Mouse (Mus musculus) large intestine, adult 2 months (tissue): ENCODE measurements around the gene Zfr. TPM values are rescaled to one million over a fixed set of nuclear protein-coding genes. Genes with fewer than 3 reads are reported as not detected.
"Not testable (repeated sequence)": the region's sequence is repeated elsewhere in the genome, so short reads cannot be mapped to it uniquely, and the experiment has no call there.

Experiments used
- DNase-seq: peaks from one replicate; pipeline ENCODE4 v3.0.0-alpha.2; 2012; ENCODE audit warnings: low read depth, low spot score
- WGBS: fragments of 180-500 bp; shearing (Covaris S2); methylation state at CpG from one replicate; pipeline ENCODE4 v1.1.7; 2018; 5-methylcytosine and 5-hydroxymethylcytosine counted together
- polyA plus RNA-seq: library from polyadenylated mRNA; depleted of rRNA; stranded (reverse); fragments of >200 nt; gene quantifications from 2 replicates; pipeline ENCODE4 v1.2.3, GENCODE M21; 2012

Zfr gene
- polyA plus RNA-seq, 1 experiment = 33.7 TPM

DNA sequence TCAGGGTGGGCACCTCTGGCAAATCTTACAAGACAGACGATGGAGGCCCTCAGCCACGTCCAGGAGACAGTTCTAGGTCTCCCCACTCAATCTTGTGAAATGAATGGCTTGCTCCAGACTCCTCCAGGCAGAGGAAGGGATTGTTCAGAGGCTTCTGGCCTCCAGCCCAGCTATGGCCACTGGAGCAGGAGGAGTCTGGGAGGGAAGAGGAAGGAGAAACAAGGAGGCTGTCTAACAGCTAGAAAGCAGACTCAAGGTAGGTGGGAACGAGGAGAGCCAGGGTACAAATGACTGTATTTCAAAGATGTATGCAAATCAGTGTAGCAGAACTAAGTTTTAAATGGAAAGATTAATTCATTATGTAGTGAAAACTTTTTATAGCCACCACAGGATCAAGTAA is 13.9 kb upstream of the Zfr start:
- 50% methylated on average over 3 of the region's 3 CpGs for WGBS
- DNase-seq = no peak

GRCm38 (mm10) chr15:12104827-12105226 is 12.8 kb upstream of the Zfr start:
- 78% methylated on average over 2 of the region's 2 CpGs for WGBS

DNA sequence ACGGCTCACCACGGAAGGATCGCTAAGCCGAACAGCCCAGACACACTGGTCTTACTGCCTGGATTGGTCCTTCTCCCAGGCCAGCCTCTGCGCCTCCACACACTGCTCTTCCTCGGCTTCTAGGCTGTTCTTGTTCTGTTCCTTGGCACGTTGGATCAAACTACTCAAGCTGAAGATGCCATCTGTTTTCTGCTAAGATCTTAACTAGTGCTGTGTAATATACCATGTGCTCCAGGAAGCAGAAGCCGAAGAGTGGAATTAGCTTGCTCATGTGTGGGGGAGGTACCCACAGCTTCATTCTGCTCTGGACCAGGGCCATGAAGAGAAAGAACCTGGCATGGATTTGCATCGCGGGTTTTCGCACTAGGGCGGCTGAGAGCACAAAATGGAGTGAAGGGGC is 11.2 kb upstream of the Zfr start:
- WGBS = 90% methylated on average over 12 of the region's 12 CpGs
- DNase-seq = no peak

More at GRCm38 (mm10) chr15:12104827-12105226, 12.8 kb upstream of the Zfr start:
- no peak for DNase-seq

- 57% methylated on average over 4 of the region's 4 CpGs for WGBS
- DNase-seq = no peak
Measured at GRCm38 (mm10) chr15:12108200-12108599, 9.4 kb upstream of the Zfr start.

- DNase-seq = not testable (repeated sequence)
- 84% methylated on average over 3 of the region's 3 CpGs for WGBS
Measured at GRCm38 (mm10) chr15:12108922-12109321, 8.7 kb upstream of the Zfr start.

DNA sequence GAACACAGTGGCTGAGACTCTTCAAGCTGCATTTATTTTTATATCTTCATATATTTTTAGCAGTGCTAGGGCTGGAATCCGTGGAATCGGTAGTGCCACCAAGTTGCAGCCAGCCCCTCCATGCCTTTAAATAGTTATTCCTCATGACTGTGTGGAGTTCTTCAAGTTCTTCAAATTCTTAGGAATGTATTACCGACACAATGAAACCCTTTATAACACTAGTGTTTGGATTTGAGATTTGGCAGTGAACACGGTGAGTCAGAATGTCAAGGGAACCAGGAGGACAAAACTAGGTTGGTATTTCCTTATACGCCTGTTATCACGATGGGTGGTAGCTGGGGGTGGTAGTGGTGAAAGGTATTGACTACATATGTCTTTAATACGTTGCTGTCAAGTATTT is 6.4 kb upstream of the Zfr start:
- 17% methylated on average over 7 of the region's 7 CpGs for WGBS
- DNase-seq = no peak

GRCm38 (mm10) chr15:12113411-12113810 is 4.2 kb upstream of the Zfr start:
- WGBS = 70% methylated on average over 2 of the region's 2 CpGs
- DNase-seq = no peak

- 74% methylated on average over 6 of the region's 6 CpGs for WGBS
Measured at GRCm38 (mm10) chr15:12114546-12114945, 3.1 kb upstream of the Zfr start.

DNA sequence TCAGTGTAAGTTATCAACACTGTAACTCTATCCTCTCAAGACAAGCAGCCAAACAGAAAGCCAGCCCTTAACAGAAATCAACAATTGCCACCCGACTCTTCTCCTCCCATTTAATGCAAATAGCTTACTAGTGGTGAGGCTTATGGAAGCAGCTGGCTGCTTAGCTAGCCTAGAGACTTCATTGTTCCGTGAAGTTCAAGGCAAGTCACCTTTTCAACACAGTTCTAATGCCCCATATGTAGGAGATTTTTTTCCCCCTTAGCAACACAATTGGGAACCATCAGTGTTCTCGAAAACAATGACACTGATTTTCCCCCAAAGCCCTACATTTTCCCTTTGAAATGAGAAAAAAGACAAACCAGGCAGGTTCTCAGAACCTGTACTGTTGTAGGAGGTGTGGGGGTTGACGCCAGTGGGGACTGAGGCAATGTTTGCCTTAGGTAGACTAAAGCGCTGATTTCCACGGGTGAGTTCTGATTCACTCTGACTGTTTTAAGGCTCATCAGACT is 1.9 kb upstream of the Zfr start:
- no peak for DNase-seq
- 73% methylated on average over 6 of the region's 6 CpGs for WGBS

More at GRCm38 (mm10) chr15:12114546-12114945, 3.1 kb upstream of the Zfr start:
- DNase-seq = no peak

- 1% methylated on average over 41 of the region's 43 CpGs for WGBS
- DNase-seq = no peak
Measured at GRCm38 (mm10) chr15:12118093-12118431, 431 bp downstream of the Zfr start.

GRCm38 (mm10) chr15:12118432-12119128 is 949 bp downstream of the Zfr start:
- under 1% methylated on average over 52 of the region's 61 CpGs for WGBS
- no peak for DNase-seq

- DNase-seq = no peak
- WGBS = 3% methylated on average over 7 of the region's 7 CpGs
Measured at GRCm38 (mm10) chr15:12119129-12119466, 1.5 kb downstream of the Zfr start.

GRCm38 (mm10) chr15:12124913-12125312 is 7.3 kb downstream of the Zfr start:
- WGBS = 88% methylated on average over 1 of the region's 1 CpGs
- no peak for DNase-seq

GRCm38 (mm10) chr15:12130871-12131270 is 13.2 kb downstream of the Zfr start:
- 85% methylated on average over 3 of the region's 3 CpGs for WGBS
- DNase-seq = not testable (repeated sequence)

DNA sequence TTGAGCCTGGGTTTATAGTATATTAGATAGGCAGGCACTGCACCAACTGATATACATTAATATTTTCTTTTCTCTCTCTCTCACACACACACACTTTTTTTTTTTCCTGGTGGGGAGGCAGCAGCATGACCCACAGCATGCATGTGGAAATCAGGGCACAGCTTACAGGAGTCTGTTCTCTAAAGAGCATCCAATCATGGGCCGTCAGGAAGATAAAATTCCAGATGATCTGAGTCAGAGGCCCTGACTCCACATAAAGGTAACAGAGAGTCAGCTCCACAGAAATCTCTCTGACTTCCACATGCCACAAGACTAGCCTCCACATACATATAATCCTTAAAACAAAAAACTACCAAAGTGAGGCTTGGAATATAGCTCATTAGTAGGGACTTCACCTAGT is 16.9 kb downstream of the Zfr start:
- 74% methylated on average over 1 of the region's 1 CpGs for WGBS
- DNase-seq = no peak

- no peak for DNase-seq
- WGBS = 19% methylated on average over 3 of the region's 3 CpGs
Measured at GRCm38 (mm10) chr15:12135368-12135767, 17.7 kb downstream of the Zfr start.

- WGBS = 69% methylated on average over 6 of the region's 6 CpGs
- DNase-seq = no peak
Measured at GRCm38 (mm10) chr15:12136371-12136770, 18.7 kb downstream of the Zfr start.

GRCm38 (mm10) chr15:12140985-12141729 is 23.5 kb downstream of the Zfr start:
- no peak for DNase-seq
- 86% methylated on average over 8 of the region's 8 CpGs for WGBS

- no peak for DNase-seq
- 96% methylated on average over 2 of the region's 2 CpGs for WGBS
Measured at GRCm38 (mm10) chr15:12147423-12147822, 29.8 kb downstream of the Zfr start.

DNA sequence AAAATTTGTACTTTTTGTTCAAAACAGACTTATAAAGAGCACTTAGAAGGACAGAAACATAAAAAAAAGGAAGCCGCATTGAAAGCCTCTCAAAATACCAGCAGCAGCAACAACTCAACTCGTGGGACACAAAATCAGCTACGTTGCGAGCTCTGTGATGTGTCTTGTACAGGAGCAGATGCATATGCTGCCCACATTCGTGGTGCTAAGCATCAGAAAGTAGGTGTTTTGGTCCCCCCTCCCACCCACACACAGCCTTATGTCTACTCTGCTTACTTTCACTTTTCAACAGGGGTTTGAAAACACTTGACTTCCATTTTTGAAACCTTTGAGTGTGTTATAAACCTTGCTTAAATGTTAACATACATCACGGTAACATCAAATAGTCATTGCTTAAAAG is 31.9 kb downstream of the Zfr start:
- 82% methylated on average over 6 of the region's 6 CpGs for WGBS
- DNase-seq = no peak

DNA sequence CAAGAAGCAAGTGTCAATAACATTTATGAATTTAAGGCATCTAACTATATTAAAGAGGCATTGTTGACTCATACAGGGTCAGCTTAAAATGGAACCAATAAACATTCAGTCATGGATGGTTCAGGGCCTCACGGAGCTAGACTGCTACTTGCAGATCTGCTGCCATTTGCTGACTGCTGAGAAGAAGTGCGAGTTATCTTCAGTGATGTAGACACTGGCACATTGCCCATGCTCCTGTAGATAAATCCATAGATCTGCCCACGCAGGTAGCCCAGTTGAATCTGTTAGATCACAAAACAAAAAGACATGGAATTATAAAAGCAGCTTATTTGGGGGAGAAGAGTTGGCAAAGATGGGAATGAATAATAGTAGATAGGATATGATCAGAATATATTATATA is 36.1 kb downstream of the Zfr start:
- no peak for DNase-seq
- WGBS = 56% methylated on average over 3 of the region's 3 CpGs
